Mouse (Mus musculus) adrenal gland, adult 18-20 months (tissue): ENCODE results near the gene Emilin3. TPM values are rescaled to one million over a fixed set of nuclear protein-coding genes. Genes with fewer than 3 reads are reported as not detected.

ENCODE experiments used
- DNase-seq, 2 experiments: peaks; one replicate each; pipeline ENCODE4 v3.0.0; 2021 to 2022; ENCODE audit warnings: low spot score in 2 of 2
- total RNA-seq, 2 experiments: library from RNA; stranded (reverse); gene quantifications; 1 replicate in 1 of 2; 2 replicates in 1 of 2; pipeline ENCODE4 v1.2.3; 2021

Gene Emilin3
- total RNA-seq, 2 experiments from 2014 or later: not detected

- no peak for DNase-seq
These were observed 37.8 kb downstream of the Emilin3 start for GRCm38 (mm10) chr2:160874231-160874877.

- DNase-seq: peak; percentile 90 to 93
These were observed 39.2 kb downstream of the Emilin3 start, which contains the start of gene Zhx3 for GRCm38 (mm10) chr2:160872890-160873382. Gene Zhx3, minus strand, starts transcription at chr2:160872998.

DNA sequence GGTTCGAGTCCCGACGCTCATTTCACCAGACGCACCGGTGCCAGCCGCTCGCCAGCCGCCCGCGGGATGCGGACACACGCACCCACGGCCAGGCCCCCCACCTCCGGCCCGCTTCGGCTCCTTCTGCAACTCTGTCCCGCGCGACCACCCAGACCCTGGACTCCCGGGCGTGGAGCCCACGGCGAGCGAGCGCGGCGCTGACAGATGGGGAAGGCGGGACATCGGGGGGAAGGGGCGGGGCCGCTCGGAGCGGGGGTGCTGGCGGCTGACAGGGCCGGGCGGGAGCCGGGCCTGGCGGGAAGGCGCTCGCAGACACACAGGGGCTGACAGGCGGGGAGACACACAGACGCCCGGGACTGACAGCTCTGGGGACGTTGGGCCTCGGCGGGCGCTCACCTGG is 39.7 kb downstream of the Emilin3 start:
- peak; percentile 77 to 79 for DNase-seq

- no peak for DNase-seq
These were observed 40.8 kb downstream of the Emilin3 start for GRCm38 (mm10) chr2:160871310-160871709.

DNA sequence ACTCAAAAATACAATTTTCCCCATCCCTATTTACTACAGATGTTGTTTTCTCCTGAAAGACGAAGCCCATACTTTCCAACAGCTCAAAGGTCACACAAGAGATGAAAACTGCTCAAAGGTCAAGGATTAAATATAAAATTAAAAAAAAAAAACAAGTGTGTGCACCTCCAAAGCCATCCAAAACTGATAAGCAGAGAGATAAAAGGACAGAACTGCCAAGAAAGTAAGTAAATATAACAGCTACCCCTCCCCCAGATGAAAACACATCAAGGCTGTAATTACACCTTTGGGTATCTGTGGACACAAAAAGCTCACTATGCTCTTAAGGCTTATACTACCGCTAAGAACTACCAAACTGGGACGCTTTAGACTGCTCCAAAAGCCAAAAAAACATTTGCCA is 42.7 kb downstream of the Emilin3 start:
- DNase-seq: no peak

DNA sequence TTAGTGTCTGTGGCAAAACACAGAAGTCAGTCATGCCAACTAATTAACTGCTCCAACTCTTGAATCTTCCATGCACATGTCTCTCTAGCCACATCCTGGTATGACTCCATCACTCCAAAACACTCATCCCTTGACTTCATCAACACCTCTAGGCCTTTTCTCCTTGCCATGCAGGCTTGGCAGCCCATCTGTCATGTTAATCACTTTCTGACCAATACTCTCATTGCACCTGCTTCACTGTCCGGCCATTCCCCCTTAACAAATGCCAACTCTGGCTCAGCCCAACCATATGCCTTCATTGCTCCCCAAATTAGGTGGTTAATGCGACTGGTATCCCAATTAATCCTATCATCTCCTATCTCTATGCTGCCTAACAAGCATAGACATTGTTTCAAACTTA is 46.9 kb downstream of the Emilin3 start:
- DNase-seq: no peak

DNA sequence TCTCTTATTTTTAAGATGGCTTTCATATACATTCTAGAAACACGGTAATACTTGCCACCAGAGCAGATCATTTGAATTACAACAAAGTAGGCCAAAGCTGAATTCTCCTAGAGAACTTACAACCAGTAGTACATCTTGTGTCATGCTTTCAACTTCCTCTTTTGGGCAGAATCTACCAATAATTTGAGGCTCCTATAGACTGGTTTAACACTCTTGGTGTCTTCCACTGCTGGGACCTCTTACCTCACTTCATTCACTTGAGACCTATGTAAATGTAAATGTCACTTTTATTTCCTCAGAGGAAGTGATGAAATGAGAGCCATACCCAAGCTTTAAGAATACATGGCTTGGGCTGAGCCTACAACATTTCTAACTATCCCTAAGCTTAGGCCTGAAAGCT is 48.0 kb downstream of the Emilin3 start:
- DNase-seq: no peak

DNA sequence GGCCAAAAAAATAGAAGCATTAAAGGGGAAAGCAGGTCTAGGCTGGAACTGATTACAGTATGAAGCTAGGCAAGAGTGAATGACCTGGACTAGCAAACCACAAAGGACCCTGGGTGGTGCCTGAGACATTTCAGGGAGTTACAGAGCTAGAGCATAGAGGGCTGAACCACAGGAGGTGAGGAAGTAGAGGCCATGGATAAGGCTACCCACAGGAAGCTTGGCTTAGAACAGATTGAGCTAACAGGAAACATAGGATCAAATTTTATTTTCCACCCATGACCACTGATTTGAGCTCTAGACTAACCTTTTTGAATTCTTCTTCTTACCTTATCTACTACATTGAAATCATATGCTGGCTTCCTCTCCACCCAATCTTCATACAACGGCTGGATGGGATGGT is 51.8 kb downstream of the Emilin3 start:
- no peak for DNase-seq

Other genes with a start within 250 kb of the Emilin3 start
- gene Plcg1, start 181.0 kb downstream of the Emilin3 start, total RNA-seq: 10 to 100 TPM; 39.4 to 56.8 TPM
- 10 to 100 TPM; 50.5 to 91.1 TPM for gene Zhx3, start 39.3 kb downstream of the Emilin3 start, total RNA-seq
- gene Lpin3, start 31.7 kb downstream of the Emilin3 start, total RNA-seq: 10 to 100 TPM; 12.9 to 46.6 TPM
- gene Chd6, start 196.7 kb upstream of the Emilin3 start, total RNA-seq: 10 to 100 TPM; 20.9 to 26.9 TPM